Mouse (Mus musculus): Measurements from ENCODE around the gene Hmg20a. TPM values are rescaled to one million over a fixed set of nuclear protein-coding genes. Genes with fewer than 3 reads are reported as not detected.

The Hmg20a gene
- total RNA-seq (2014; rRNA removed) (48.2 and 50.9 TPM in 2 replicates), polyA plus RNA-seq (2015; fragmentation: Nextera tagmentation; extraction: Ambion mirVana) (57.1 and 58.5 TPM in 2 replicates)

DNA sequence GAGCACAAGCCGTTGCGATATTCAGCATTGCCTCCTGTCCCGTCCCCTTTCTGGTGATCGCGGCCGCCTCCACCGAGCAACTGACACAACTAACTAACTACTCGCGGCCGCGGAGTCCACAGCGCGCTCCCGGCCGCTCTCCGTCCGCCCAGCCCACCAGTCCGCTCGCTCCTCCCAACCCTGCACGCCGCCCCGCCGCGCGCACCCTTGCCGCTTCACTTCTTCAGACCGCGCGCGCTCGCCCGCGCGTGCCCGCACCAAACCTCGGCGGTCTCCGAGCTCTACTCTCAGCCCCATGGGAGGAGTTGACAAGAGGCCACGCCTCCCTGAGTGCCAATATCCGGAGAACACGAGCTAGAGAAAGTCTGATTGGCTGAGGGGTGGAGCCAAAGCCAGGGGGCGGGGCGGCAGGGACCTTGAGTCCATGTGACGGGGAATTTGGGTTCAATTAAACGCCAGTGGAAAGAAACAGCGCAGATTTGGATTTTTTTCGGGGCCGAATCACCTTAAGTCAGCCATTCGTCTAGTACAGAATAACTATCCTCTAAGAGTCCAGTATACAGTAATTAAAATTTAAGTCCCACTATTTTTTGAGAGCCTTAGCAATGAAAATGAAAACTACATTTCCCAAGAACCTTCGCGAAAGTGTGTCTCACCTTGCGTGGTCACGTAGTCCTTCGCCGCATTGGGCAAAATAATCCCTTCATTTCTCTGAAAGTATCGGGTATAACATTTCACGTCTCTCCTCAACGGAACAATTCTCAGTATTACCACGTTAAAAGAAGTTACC is at the start of gene Hmg20a, which contains the start of gene Peak1:
TSS of gene Hmg20a (plus strand) at position 662 of the 790 bp plus-strand sequence.
TSS of gene Peak1 (minus strand) at position 120 of the 790 bp plus-strand sequence.
- peak; percentile 100 for DNase-seq (ENCODE audit: low spot score)
- Histone ChIP-seq H3K4me2 (ENCODE audit: low read depth, low read length) (peak within 1 kb of the TSS; percentile 78), H3K9me3 (ENCODE audit: low read length) (no peaks in the 10 kb centered on the region), H3K27me3 (ENCODE audit: insufficient read depth, low read length) (no peaks in the 10 kb centered on the region), H3K9ac (replicated peaks; ENCODE audit: low read length) (peak within 1 kb of the TSS; percentile 75), H3K36me3 (ENCODE audit: insufficient read depth, low read length) (no peaks in the 10 kb centered on the region), H3K27ac (peak within 1 kb of the TSS; percentile 95), H3K4me1 (ENCODE audit: insufficient read depth, low read length) (0 out of 2 replicates have a peak, but pooled peaks cover 18% of the 10 kb centered on the region), H3K4me3 (ENCODE audit: low read length) (peak within 1 kb of the TSS; percentile 81)
- under 1% methylated on average over 58 of the region's 59 CpGs for WGBS
- peak; percentile 97 for ATAC-seq
- TF ChIP-seq CTCF (IDR thresholded peaks at IDR 0.05; ENCODE audit: low read depth): no peak

DNA sequence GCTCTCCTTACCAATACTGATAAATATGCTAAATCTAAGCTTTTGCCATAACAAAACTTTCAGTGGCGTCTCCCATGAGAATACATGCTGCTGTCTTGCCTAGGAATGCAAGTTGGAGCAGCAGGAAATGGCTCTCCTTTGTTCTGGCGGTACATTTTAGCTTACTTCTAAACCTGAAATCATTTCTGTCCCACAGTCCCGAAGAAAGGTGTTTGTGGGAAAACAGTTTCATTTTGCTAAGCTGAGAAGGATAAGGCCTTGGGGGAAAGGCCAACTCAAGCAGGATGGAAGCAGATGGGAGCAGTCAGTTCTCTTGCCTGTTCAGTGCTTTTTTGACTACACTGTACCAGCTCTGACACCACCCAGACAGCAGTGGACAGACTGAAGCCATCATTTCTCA is 49.6 kb upstream of the Hmg20a start:
- ATAC-seq (no peak), DNase-seq (ENCODE audit: low spot score) (no peak)
- H3K9me3 ChIP-seq (ENCODE audit: low read length): no peaks in the 10 kb centered on the region
- WGBS: 57% methylated on average over 3 of the region's 3 CpGs
- no peaks in the 10 kb centered on the region for H3K36me3 ChIP-seq (ENCODE audit: insufficient read depth, low read length)
- H3K27me3 ChIP-seq (ENCODE audit: insufficient read depth, low read length): no peaks in the 10 kb centered on the region
- TF ChIP-seq CTCF (IDR thresholded peaks at IDR 0.05; ENCODE audit: low read depth): no peak
- H3K4me1 ChIP-seq (ENCODE audit: insufficient read depth, low read length): no peaks in the 10 kb centered on the region
- H3K9ac ChIP-seq (replicated peaks; ENCODE audit: low read length): no peak overlapping the region
- H3K4me2 ChIP-seq (ENCODE audit: low read depth, low read length): no peak overlapping the region
- H3K27ac ChIP-seq: no peak overlapping the region
- no peak overlapping the region for H3K4me3 ChIP-seq (ENCODE audit: low read length)

DNA sequence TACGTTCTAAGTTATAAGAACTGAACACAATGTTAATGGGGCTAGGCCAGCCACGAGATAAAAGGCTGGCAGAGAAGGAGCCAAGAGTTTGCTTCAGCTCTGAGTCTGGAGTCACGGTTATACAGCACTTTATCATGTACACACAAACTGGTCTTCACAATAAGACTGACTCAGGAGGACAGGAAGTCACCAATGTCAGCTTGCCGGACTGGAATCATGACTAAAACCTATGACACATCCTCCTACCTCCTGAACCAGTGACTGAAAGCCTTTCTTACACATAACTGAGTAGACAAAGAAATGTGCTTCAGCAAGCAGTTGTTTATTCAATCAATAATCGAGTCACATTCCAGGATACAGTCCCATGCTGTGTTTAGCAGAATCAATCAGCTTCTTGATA is 47.7 kb upstream of the Hmg20a start:
- DNase-seq (ENCODE audit: low spot score): no peak
- H3K27ac ChIP-seq: no peak overlapping the region
- 47% methylated on average over 5 of the region's 5 CpGs for WGBS

DNA sequence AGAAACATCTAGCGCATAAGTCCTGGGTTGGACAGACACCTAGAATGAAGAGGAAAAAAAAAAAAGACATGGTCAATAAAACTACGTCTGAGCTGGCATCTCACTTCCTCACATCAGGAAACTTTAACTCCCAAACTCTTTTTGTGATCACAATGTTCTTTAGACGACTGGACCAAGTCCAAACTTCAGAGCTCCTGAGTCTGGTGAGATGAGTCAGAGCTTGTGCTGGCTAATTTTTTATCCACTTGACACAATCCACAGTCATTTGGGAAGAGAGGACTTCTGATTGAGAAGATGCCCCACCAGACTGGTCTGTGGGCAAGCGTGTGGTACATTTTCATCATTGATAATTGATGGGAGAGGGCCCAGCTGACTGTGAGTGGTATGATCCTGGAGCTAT is 44.0 kb upstream of the Hmg20a start:
- TF ChIP-seq CTCF (IDR thresholded peaks at IDR 0.05; ENCODE audit: low read depth): no peak
- WGBS: 67% methylated on average over 4 of the region's 4 CpGs

More for the DNA sequence above, 47.7 kb upstream of the Hmg20a start:
- no peaks in the 10 kb centered on the region for H3K27me3 ChIP-seq (ENCODE audit: insufficient read depth, low read length)
- no peak overlapping the region for H3K9ac ChIP-seq (replicated peaks; ENCODE audit: low read length)
- no peaks in the 10 kb centered on the region for H3K9me3 ChIP-seq (ENCODE audit: low read length)
- H3K4me1 ChIP-seq (ENCODE audit: insufficient read depth, low read length): no peaks in the 10 kb centered on the region
- no peak overlapping the region for H3K4me3 ChIP-seq (ENCODE audit: low read length)
- no peaks in the 10 kb centered on the region for H3K36me3 ChIP-seq (ENCODE audit: insufficient read depth, low read length)
- H3K4me2 ChIP-seq (ENCODE audit: low read depth, low read length): no peak overlapping the region
- ATAC-seq: no peak
- no peak for TF ChIP-seq CTCF (IDR thresholded peaks at IDR 0.05; ENCODE audit: low read depth)

DNA sequence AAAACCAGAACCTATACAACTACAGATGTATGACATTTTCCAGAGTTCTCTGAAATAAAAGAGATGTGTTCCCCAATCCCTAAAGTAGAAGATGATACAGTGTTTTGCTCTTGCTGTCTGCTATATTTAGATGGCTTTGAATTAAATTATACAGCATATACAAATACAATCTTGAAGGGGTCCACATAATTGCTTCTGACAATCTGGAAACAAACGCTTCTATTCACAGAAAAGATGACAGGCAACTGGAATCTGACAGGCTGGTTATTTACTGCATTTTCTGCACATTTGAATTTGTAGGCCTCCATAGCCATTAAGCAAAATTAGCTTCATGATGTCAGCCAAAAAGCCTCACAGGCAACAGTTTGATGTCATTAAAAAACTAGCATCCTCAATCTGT is 35.6 kb upstream of the Hmg20a start:
- WGBS: 37% methylated on average over 1 of the region's 1 CpGs
- Histone ChIP-seq H3K27me3 (ENCODE audit: insufficient read depth, low read length) (no peaks in the 10 kb centered on the region), H3K4me2 (ENCODE audit: low read depth, low read length) (no peak overlapping the region), H3K4me1 (ENCODE audit: insufficient read depth, low read length) (no peaks in the 10 kb centered on the region), H3K9ac (replicated peaks; ENCODE audit: low read length) (no peak overlapping the region), H3K4me3 (ENCODE audit: low read length) (no peak overlapping the region), H3K9me3 (ENCODE audit: low read length) (no peaks in the 10 kb centered on the region), H3K27ac (no peak overlapping the region), H3K36me3 (ENCODE audit: insufficient read depth, low read length) (no peaks in the 10 kb centered on the region)
- TF ChIP-seq CTCF (IDR thresholded peaks at IDR 0.05; ENCODE audit: low read depth): no peak
- DNase-seq (ENCODE audit: low spot score) (no peak), ATAC-seq (no peak)

More for the DNA sequence above, 44.0 kb upstream of the Hmg20a start:
- Histone ChIP-seq H3K27me3 (ENCODE audit: insufficient read depth, low read length) (no peaks in the 10 kb centered on the region), H3K4me3 (ENCODE audit: low read length) (no peak overlapping the region), H3K9me3 (ENCODE audit: low read length) (no peaks in the 10 kb centered on the region), H3K9ac (replicated peaks; ENCODE audit: low read length) (no peak overlapping the region), H3K4me1 (ENCODE audit: insufficient read depth, low read length) (no peaks in the 10 kb centered on the region), H3K27ac (no peak overlapping the region), H3K4me2 (ENCODE audit: low read depth, low read length) (no peak overlapping the region), H3K36me3 (ENCODE audit: insufficient read depth, low read length) (no peaks in the 10 kb centered on the region)
- DNase-seq (ENCODE audit: low spot score) (no peak), ATAC-seq (no peak)

DNA sequence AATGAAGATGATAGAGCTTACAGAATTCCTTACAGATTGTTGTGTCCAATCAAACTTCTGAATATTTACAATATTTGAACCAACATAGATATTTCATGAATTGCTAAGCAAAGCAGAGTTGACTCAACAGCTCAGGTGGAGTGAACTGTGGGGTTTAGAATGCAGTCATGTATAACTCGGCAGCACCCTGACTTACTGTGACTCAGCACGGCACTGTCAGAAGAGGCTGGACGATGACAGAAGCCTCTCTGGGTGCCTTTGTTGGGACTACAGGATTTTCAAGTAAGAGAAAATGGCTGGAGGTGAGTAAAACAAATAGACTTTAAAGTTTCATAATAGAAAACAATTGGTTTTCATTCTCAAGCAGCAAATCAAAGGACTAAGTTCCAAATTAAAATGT is 25.6 kb upstream of the Hmg20a start:
- Histone ChIP-seq H3K4me1 (ENCODE audit: insufficient read depth, low read length) (no peaks in the 10 kb centered on the region), H3K9ac (replicated peaks; ENCODE audit: low read length) (no peak overlapping the region), H3K4me2 (ENCODE audit: low read depth, low read length) (no peak overlapping the region), H3K9me3 (ENCODE audit: low read length) (no peaks in the 10 kb centered on the region), H3K27me3 (ENCODE audit: insufficient read depth, low read length) (no peaks in the 10 kb centered on the region), H3K4me3 (ENCODE audit: low read length) (no peak overlapping the region), H3K27ac (no peak overlapping the region), H3K36me3 (ENCODE audit: insufficient read depth, low read length) (no peaks in the 10 kb centered on the region)
- DNase-seq (ENCODE audit: low spot score) (no peak), ATAC-seq (no peak)
- 83% methylated on average over 3 of the region's 3 CpGs for WGBS
- TF ChIP-seq CTCF (IDR thresholded peaks at IDR 0.05; ENCODE audit: low read depth): no peak

DNA sequence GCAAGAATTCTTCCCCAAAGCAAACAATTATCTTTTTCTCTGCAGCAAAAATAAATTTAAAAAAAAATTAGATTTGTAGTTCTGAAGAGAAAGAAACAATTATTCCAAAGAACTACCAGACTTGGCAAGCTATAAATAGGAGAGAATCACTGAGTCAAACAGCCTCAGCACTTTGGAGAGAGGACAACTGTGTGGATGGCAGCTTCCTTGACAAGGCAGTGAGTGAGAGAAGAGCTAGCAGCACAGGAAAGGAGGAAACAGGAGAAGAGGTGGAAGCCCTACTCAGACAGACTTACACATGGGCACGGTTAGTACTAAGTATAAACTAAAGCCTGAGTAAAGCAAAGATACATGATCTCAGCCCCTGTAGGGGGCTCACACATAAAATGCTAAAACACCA is 22.1 kb upstream of the Hmg20a start:
- whole genome bisulfite sequencing: 59% methylated on average over 1 of the region's 1 CpGs
- Histone ChIP-seq H3K4me1 (ENCODE audit: insufficient read depth, low read length) (no peaks in the 10 kb centered on the region), H3K9me3 (ENCODE audit: low read length) (no peaks in the 10 kb centered on the region), H3K4me3 (ENCODE audit: low read length) (no peak overlapping the region), H3K27me3 (ENCODE audit: insufficient read depth, low read length) (no peaks in the 10 kb centered on the region), H3K9ac (replicated peaks; ENCODE audit: low read length) (no peak overlapping the region), H3K36me3 (ENCODE audit: insufficient read depth, low read length) (no peaks in the 10 kb centered on the region), H3K27ac (no peak overlapping the region), H3K4me2 (ENCODE audit: low read depth, low read length) (no peak overlapping the region)
- no peak for DNase-seq (ENCODE audit: low spot score)
- no peak for TF ChIP-seq CTCF (IDR thresholded peaks at IDR 0.05; ENCODE audit: low read depth)
- ATAC-seq: no peak

All from hindbrain, postnatal 0 days (tissue).